Mouse (Mus musculus) embryonic facial prominence, embryonic 12.5 days (tissue): ENCODE results near the gene Sel1l. TPM values are rescaled to one million over a fixed set of nuclear protein-coding genes. Genes with fewer than 3 reads are reported as not detected.
"Not testable (repeated sequence)": the region's sequence is repeated elsewhere in the genome, so short reads cannot be mapped to it uniquely, and the experiment has no call there.

Experiments
- ATAC-seq: fragments of 200-750 bp; cut with Nextera tagmentation; 2 replicates; pipeline ENCODE4 v1.8.0; 2017; ENCODE audit not compliant: insufficient number of reproducible peaks, insufficient read depth, low FRiP score, low TSS enrichment
- H3K27ac ChIP-seq: fragments of 300-500 bp; sonication (generic); 2 replicates; pipeline ENCODE4 v1.5.1; 2016; ENCODE audit warnings: mild to moderate bottlenecking
- H3K27me3 ChIP-seq: fragments of 300-500 bp; sonication (generic); 2 replicates; pipeline ENCODE4 v1.6.1; 2016; ENCODE audit warnings: mild to moderate bottlenecking, moderate library complexity
- H3K36me3 ChIP-seq: fragments of 300-500 bp; sonication (generic); 2 replicates; pipeline ENCODE4 v1.6.1; 2016; ENCODE audit warnings: mild to moderate bottlenecking
- H3K4me1 ChIP-seq: fragments of 300-500 bp; sonication (generic); 2 replicates; pipeline ENCODE4 v1.6.1; 2016
- H3K4me2 ChIP-seq: fragments of 300-500 bp; sonication (generic); replicated peaks from 2 replicates; pipeline ENCODE4 v1.6.1; 2016; ENCODE audit warnings: mild to moderate bottlenecking, moderate library complexity
- H3K4me3 ChIP-seq: fragments of 300-500 bp; sonication (generic); 2 replicates; pipeline ENCODE4 v1.5.1; 2016; ENCODE audit warnings: mild to moderate bottlenecking
- H3K9ac ChIP-seq: fragments of 300-500 bp; sonication (generic); 2 replicates; pipeline ENCODE4 v1.6.1; 2016; ENCODE audit warnings: mild to moderate bottlenecking, moderate library complexity
- H3K9me3 ChIP-seq: fragments of 300-500 bp; sonication (generic); 2 replicates; pipeline ENCODE4 v1.6.1; 2016; ENCODE audit warnings: mild to moderate bottlenecking, moderate library complexity
- WGBS: fragments of 180-500 bp; shearing (Covaris S2); methylation state at CpG from one replicate; pipeline ENCODE4 v1.1.7; 2016; 5-methylcytosine and 5-hydroxymethylcytosine counted together
- polyA plus RNA-seq: library from polyadenylated mRNA; unstranded; fragments of >200 nt; fragmentation: Nextera tagmentation; extraction: Ambion mirVana; gene quantifications from 2 replicates; pipeline ENCODE4 v1.2.1, GENCODE M21; 2016

Gene Sel1l
- polyA plus RNA-seq, 1 experiment from 2014 or later: 86.1 TPM

DNA sequence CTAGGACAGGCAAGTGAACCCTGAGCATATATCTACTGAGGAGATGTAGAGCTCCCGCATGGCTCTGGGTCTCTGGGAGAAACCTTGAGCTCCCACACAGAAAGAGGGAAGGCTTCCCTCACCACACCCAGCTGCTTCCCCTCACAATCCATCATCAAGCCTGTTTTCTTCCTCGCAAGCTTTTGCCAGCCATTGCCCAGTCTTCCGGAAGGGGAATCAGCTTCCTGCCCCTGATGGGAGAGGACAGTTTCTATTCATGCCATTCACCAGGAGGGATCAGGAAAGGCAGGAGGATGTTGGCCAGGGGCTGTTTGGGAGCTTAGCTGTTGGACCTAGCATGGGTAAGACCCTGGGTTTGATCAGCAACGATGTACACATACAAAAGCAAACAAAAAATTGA, 52.2 kb downstream of the Sel1l start:
- no peak for ATAC-seq
- WGBS: 88% methylated on average over 4 of the region's 4 CpGs

DNA sequence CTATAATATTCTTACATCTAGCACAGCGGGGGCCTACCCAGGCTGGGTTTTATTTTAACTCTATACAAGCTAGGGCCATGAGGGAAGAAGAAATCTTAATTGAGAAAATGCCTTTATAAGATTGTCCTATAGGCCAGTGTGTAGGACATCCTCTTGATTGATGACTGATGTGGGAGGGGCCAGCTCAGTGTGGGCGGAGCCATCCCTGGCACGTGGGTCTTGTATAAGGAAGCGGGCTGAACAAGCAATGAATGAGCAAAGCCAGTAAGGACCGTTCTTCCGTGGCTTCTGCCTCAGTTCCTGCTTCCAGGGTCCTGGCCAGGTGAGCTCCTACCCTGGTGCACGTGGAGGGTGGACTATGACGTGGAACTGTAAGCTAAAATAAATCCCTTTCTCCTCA, 55.7 kb downstream of the Sel1l start:
- Histone ChIP-seq H3K9ac (no peak overlapping the region), H3K36me3 (no peaks in the 10 kb centered on the region), H3K4me3 (no peak overlapping the region), H3K4me2 (no peak overlapping the region), H3K9me3 (no peaks in the 10 kb centered on the region), H3K27me3 (no peaks in the 10 kb centered on the region), H3K4me1 (no peaks in the 10 kb centered on the region), H3K27ac (no peak overlapping the region)
- ATAC-seq: no peak
- WGBS: 77% methylated on average over 8 of the region's 8 CpGs

More for the DNA sequence above, 52.2 kb downstream of the Sel1l start:
- Histone ChIP-seq H3K4me1 (no peaks in the 10 kb centered on the region), H3K4me2 (no peak overlapping the region), H3K9ac (no peak overlapping the region), H3K4me3 (no peak overlapping the region), H3K27me3 (no peaks in the 10 kb centered on the region), H3K27ac (no peak overlapping the region), H3K9me3 (no peaks in the 10 kb centered on the region), H3K36me3 (no peaks in the 10 kb centered on the region)

DNA sequence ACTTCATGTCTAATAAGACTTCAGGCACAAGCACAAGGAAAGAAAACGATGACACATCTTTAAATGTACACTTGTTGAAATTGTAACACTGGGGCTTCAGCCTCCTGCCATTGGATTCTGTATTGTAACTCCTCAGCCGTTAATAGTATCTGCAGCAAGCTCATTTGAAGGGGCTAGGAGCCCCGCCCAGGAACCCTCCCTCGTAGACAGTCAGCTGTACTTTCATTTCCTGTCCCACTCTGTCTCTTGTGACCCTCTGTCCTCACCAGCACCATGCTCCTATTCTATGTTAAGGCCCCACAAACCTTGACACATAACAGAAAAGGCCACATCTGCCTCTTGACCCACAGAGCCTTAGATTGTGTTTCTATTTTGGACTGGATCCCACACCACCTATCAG, 57.1 kb downstream of the Sel1l start:
- Histone ChIP-seq H3K27ac (no peak overlapping the region), H3K4me2 (no peak overlapping the region), H3K9ac (no peak overlapping the region), H3K9me3 (no peaks in the 10 kb centered on the region), H3K27me3 (no peaks in the 10 kb centered on the region), H3K4me3 (no peak overlapping the region), H3K4me1 (0 out of 2 replicates have a peak, but pooled peaks cover 1% of the 10 kb centered on the region), H3K36me3 (no peaks in the 10 kb centered on the region)
- ATAC-seq: no peak
- WGBS: 69% methylated on average over 4 of the region's 4 CpGs

DNA sequence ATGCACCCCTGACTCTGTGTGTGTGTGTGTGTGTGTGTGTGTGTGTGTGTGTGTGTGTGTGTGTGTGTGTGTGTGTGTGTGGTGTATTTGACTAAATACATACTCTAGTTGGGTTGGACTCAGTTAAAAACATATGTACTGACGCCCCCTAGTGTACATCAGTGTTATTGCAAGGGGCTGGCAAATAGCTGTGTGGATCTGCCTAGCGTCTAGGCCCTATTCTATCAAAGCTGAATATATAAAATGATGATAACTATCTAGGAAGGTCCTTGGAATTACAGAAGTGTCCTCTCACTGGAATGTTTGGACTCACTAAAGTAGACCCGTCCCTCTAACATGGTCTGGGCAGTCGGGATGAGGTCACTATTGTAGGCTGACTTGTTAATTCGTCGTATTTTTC, 59.2 kb downstream of the Sel1l start:
- Histone ChIP-seq H3K4me2 (no peak overlapping the region), H3K4me1 (0 out of 2 replicates have a peak, but pooled peaks cover 8% of the 10 kb centered on the region), H3K27me3 (no peaks in the 10 kb centered on the region), H3K4me3 (no peak overlapping the region), H3K9me3 (no peaks in the 10 kb centered on the region), H3K27ac (no peak overlapping the region), H3K9ac (no peak overlapping the region), H3K36me3 (no peaks in the 10 kb centered on the region)
- ATAC-seq: no peak
- 57% methylated on average over 6 of the region's 6 CpGs for WGBS

DNA sequence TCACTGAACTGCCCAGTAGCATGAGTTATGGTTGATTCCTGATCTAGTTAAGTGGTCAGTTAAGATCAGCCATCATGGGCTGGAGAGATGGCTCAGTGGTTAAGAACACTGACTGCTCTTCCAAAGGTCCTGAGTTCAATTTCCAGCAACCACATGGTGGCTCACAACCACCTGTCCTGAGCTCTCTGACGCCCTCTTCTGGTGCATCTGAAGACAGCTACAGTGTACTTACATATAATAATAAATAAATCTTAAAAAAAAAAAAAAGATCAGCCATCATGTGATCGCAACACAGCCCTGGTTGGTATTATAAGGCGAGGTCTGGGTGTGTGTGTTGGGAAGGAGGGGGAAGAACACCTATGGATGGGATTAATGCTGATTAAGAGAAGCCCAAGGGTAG, 60.5 kb downstream of the Sel1l start:
- not testable (repeated sequence) for ATAC-seq, H3K4me2 ChIP-seq, H3K4me1 ChIP-seq, H3K27me3 ChIP-seq, H3K27ac ChIP-seq, H3K9ac ChIP-seq, H3K36me3 ChIP-seq, H3K4me3 ChIP-seq, H3K9me3 ChIP-seq
- WGBS: 67% methylated on average over 3 of the region's 3 CpGs

DNA sequence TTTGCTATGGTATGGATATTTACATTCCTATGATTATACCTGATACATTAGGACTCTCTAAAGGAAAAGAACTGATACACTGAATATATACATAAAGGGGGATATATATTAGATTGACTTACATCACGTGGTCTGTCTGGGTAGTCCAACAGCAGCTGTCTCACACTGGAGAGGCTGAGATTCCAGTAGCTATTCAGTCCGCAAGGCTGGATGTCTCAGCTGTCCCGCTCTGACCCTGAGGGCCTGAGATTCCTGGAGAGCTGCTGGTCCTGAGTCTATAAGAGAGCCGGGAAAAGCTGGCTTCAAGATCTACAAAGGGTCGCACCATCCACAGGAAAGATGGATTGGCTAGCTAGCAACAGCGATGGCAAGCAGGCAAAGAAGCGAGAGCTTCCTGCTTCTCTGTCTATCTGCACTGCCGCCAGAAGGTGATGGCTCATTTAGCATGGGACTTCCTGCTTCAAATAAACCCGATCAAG, 61.0 kb downstream of the Sel1l start, which contains the start of gene Ston2:
TSS of gene Ston2 (minus strand) at position 429 of the 479 bp plus-strand sequence.
- 0 out of 2 replicates have a peak, but pooled peaks cover 8% of the 10 kb centered on the region for H3K4me1 ChIP-seq
- 74% methylated on average over 9 of the region's 9 CpGs for WGBS
- no peaks in the 10 kb centered on the region for H3K27me3 ChIP-seq
- no peak within 1 kb of the TSS for H3K27ac ChIP-seq
- ATAC-seq: no peak
- H3K4me3 ChIP-seq: no peak within 1 kb of the TSS
- H3K36me3 ChIP-seq: no peaks in the 10 kb centered on the region
- H3K9me3 ChIP-seq: no peaks in the 10 kb centered on the region
- H3K4me2 ChIP-seq: no peak within 1 kb of the TSS
- no peak within 1 kb of the TSS for H3K9ac ChIP-seq

DNA sequence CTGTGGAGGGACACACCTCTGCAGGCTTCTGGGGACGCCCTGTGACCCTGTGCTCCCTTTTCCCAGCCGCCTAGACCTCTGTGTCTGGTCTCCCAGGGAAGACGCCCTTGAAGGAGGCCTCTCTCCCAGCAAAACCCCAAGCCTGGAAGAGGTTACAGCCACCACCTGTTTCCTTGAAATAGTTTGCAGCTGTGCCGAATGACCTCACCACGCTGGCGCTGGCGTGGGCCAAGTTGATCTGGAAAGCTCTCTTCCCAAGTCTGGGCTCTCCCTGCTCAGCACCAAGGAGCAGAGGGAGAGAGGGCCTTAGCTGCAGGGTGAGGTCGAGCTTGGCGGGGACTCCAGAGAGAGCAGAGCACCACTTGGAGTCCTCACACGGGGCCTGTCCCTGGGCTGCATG, 62.6 kb downstream of the Sel1l start:
- peak overlapping the region; percentile 30; the same call in 1 of the 2 replicates for H3K27ac ChIP-seq
- peak; percentile 69; the same call in 1 of the 2 replicates for ATAC-seq
- H3K4me2 ChIP-seq: no peak overlapping the region
- no peak overlapping the region for H3K4me3 ChIP-seq
- H3K4me1 ChIP-seq: 0 out of 2 replicates have a peak, but pooled peaks cover 8% of the 10 kb centered on the region
- 22% methylated on average over 10 of the region's 10 CpGs for WGBS
- no peaks in the 10 kb centered on the region for H3K27me3 ChIP-seq
- H3K9me3 ChIP-seq: no peaks in the 10 kb centered on the region
- no peaks in the 10 kb centered on the region for H3K36me3 ChIP-seq
- H3K9ac ChIP-seq: no peak overlapping the region

DNA sequence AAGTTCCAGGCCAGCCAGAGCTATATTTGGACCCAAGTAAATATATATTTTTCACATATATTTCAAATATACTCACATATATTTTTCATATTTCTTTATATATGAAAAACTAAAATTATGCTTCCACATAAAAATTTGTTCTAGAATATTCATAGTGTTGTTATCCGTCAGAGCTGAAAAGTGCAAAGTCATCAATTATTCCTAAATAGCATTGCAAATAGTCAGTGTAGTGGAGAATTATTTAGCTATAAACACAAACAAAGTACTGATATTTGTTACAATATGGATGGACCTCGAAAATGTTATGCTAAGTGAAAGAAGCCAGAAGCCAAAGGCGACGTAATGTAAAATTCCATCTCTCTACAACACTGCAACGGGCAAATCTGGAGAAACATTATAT, 67.5 kb downstream of the Sel1l start:
- Histone ChIP-seq H3K27me3 (peaks cover 10% of the 10 kb centered on the region; the same call in 1 of the 2 replicates), H3K4me1 (peaks cover 7% of the 10 kb centered on the region; the same call in 1 of the 2 replicates), H3K9me3 (no peaks in the 10 kb centered on the region), H3K36me3 (no peaks in the 10 kb centered on the region), H3K9ac (no peak overlapping the region), H3K4me2 (no peak overlapping the region), H3K27ac (no peak overlapping the region), H3K4me3 (no peak overlapping the region)
- WGBS: 82% methylated on average over 5 of the region's 5 CpGs
- no peak for ATAC-seq

DNA sequence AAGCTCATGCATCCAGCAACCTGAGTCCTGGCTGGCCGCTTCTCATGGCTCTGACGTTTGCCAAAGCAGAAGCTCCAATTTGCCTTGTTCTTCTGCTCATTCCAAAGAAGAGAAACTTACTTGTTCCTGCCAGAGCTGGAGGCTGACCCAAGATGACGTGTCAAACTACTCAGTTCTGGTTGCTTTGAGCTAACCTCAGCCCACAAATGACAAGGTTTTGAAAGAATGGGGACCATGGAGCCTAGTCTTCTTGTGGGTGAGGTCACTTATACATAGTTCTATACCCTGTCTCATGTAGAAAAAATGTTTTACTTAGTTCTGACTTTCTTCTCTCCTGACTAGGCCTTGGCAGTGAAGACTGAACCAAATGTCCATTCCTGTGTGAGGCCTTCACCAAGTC, 68.4 kb downstream of the Sel1l start:
- peaks cover 4% of the 10 kb centered on the region; the same call in 1 of the 2 replicates for H3K4me1 ChIP-seq
- H3K27ac ChIP-seq: no peak overlapping the region
- H3K9me3 ChIP-seq: no peaks in the 10 kb centered on the region
- H3K4me2 ChIP-seq: no peak overlapping the region
- H3K36me3 ChIP-seq: no peaks in the 10 kb centered on the region
- no peak overlapping the region for H3K4me3 ChIP-seq
- WGBS: 74% methylated on average over 3 of the region's 3 CpGs
- no peak overlapping the region for H3K9ac ChIP-seq
- peaks cover 10% of the 10 kb centered on the region; the same call in 1 of the 2 replicates for H3K27me3 ChIP-seq
- no peak for ATAC-seq

DNA sequence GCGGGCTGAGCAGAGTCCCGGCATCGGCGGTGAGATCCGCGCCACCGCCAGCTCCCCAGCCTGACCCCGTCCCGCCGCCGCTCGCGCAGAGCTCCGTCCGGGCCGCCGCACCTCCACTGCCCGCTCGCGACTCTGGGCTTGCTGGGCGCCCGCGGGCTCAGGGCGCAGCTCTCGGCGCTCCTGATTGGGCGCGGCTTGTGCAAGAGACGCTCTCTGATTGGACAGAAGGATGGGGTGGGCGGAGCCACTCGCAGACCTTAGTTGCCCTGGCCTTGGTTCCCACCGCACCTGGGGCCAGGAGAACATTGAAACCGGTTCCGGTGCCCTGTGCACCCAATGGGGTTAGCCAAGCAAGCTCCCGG, 70.0 kb downstream of the Sel1l start:
- H3K27ac ChIP-seq: no peak overlapping the region

DNA sequence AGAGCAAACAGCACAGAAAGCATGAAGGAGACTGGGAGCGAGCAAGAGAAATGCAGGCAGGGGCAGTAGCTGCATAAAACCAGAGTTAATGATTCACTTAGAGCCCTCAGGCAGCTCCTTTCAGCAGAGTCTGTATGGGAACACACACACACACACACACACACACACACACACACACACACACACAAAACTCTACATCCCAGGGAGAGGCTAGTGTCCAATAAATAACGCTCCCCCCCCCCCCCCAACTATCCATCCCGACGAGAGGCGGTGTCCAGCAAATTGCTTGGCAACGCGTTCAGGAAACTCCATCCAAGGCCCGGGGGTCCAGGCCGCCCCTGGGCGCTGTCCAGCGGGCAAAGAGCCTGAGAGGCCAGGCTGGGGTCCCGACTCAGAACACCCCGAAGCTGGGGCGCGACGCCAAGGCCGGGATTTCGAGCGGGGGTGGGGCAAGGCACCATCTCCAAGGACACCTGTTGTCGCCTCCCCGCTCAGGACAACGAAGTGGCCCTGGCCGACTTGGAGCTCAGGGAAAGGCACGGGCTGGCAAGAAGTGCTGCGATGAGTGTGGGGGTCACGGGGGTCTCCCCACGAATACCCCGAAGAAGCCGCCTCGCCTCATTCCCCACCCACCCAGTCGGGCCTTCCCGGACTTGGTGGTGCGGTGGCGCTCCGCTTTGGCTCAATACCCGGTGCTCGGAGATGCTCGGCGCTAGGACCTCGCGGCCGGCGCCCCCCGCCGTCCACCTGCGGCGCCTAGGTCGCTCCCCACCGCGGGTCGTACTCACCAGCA, 70.5 kb downstream of the Sel1l start:
- H3K4me1 ChIP-seq: peaks cover 4% of the 10 kb centered on the region; the same call in 1 of the 2 replicates
- peak overlapping the region; percentile 53 for H3K9ac ChIP-seq
- H3K4me3 ChIP-seq: peak overlapping the region; percentile 68
- no peaks in the 10 kb centered on the region for H3K36me3 ChIP-seq
- no peaks in the 10 kb centered on the region for H3K9me3 ChIP-seq
- H3K4me2 ChIP-seq: peak overlapping the region; percentile 85
- no peak overlapping the region for H3K27ac ChIP-seq
- 1% methylated on average over 50 of the region's 51 CpGs for WGBS
- peaks cover 10% of the 10 kb centered on the region; the same call in 1 of the 2 replicates for H3K27me3 ChIP-seq
- ATAC-seq: peak; percentile 80

More for the DNA sequence above, 70.0 kb downstream of the Sel1l start:
- Histone ChIP-seq H3K4me3 (peak overlapping the region; percentile 68), H3K4me1 (peaks cover 4% of the 10 kb centered on the region; the same call in 1 of the 2 replicates), H3K9me3 (no peaks in the 10 kb centered on the region), H3K36me3 (no peaks in the 10 kb centered on the region), H3K4me2 (peak overlapping the region; percentile 85), H3K27me3 (peaks cover 10% of the 10 kb centered on the region; the same call in 1 of the 2 replicates), H3K9ac (peak overlapping the region; percentile 53)
- ATAC-seq: peak; percentile 89
- under 1% methylated on average over 35 of the region's 35 CpGs for WGBS

DNA sequence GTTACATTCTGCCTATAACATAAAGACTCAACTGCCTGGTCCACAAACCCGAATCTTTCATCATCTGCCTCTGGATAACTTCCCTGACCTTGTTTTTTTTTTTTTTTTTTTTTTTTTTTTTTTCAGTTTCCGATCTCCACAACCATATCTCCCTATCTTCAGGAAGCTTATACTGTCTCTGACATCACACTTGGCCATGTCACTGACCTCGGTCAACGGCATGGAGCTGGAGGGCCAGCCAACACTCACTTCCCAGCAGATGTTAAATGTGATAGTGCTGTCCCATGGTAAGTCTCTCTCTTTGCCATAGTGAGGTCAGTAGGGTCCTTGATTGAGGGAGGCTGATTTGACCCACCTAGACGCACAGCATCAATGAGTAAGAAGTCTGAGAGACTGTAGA, 72.6 kb downstream of the Sel1l start:
- 85% methylated on average over 5 of the region's 5 CpGs for WGBS
- no peak overlapping the region for H3K4me2 ChIP-seq
- H3K4me3 ChIP-seq: no peak overlapping the region
- no peak overlapping the region for H3K27ac ChIP-seq
- H3K36me3 ChIP-seq: no peaks in the 10 kb centered on the region
- peaks cover 4% of the 10 kb centered on the region; the same call in 1 of the 2 replicates for H3K4me1 ChIP-seq
- peaks cover 10% of the 10 kb centered on the region; the same call in 1 of the 2 replicates for H3K27me3 ChIP-seq
- no peak for ATAC-seq
- H3K9ac ChIP-seq: no peak overlapping the region
- H3K9me3 ChIP-seq: no peaks in the 10 kb centered on the region
